Mouse (Mus musculus): ENCODE results near the gene Ccdc88a. TPM values are rescaled to one million over a fixed set of nuclear protein-coding genes. Genes with fewer than 3 reads are reported as not detected.

Ccdc88a gene
- 11.9 TPM for polyA plus RNA-seq (2014; fragmentation: Illumina TruSeq; extraction: RNeasy Lipid Tissue Mini Kit (QIAGEN cat#74804); ENCODE audit: low read depth, low replicate concordance)

DNA sequence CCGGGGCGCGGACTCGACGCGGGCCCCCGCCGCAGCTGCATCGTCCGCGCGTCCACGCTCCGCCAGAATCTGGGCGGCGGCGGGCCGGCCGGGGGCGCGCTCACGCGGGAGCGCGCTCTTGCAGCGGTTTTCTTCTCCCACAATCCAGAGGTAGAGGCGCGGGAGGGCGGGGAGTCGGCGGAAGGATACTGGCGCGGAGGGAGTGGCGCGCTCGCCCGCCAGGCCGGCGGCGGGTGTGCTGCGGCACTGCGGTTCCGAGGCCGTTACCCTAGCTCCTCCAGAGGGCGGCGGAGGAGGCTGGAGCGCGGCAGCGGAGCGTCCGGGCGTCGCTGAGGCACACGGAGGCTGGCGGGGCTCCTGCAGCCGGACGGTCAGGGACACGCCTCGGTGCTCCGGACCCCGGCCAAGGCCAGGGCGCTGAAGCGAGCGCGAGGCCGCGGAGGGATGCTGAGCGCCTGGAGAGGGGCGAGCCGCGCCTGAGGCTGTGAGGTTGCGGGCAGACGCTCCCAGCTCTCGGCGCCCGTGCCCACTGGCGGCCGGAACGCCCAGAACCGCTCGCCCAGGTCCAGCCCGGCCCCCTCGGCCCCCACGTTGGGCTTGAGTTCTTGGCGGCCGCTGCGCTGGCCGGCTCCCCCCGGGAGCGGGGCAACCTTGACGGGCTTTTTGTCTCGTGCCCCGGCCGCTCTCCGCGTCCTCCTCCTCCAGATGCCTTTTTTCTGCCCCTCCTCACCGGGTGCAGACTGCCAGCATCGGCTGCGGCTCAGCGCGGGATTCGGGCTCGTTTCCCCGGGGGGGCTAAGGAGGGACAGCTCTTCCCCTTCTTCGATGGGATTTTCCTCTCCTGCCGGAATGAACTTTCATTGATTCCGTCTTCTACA, at the start of gene Ccdc88a:
TSS of gene Ccdc88a (plus strand) at position 263 of the 878 bp plus-strand sequence.

DNA sequence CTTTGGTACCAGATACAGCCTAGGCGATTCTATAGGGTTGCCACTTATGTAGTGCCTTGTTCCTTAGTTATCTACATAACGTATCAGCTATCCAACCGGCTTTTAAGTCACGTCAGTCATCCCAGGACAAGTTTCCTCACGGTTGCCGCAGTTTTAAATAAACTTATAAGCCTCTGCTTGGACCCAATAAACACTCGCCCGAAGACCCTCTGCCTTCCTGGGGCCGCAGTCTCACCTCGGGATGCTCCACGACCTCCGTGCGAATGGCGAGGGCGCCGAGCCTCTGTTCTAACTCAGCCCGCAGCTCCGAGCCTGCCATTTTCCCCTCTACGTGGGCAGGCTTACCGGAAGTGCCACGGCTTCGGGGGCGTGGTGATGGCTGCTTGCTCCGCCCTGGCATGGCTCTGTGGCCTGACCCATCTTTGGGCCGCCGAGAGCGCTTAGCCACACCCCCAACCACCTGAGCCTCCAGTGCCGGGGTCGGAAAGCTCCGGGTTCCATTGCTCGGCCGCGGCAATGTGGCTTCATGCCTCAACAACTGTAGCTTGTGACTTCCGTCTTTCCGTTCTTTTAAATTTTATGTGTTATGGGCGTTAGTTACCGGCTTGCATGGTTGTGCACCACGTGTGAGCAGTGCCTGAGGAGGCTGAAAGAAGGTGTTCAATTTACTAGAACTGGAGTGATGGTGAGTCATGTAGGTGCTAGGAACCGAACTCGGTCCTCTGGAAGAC, 141.4 kb downstream of the Ccdc88a start, which contains the start of gene Prorsd1:
TSS of gene Prorsd1 (minus strand) at position 352 of the 731 bp plus-strand sequence.

DNA sequence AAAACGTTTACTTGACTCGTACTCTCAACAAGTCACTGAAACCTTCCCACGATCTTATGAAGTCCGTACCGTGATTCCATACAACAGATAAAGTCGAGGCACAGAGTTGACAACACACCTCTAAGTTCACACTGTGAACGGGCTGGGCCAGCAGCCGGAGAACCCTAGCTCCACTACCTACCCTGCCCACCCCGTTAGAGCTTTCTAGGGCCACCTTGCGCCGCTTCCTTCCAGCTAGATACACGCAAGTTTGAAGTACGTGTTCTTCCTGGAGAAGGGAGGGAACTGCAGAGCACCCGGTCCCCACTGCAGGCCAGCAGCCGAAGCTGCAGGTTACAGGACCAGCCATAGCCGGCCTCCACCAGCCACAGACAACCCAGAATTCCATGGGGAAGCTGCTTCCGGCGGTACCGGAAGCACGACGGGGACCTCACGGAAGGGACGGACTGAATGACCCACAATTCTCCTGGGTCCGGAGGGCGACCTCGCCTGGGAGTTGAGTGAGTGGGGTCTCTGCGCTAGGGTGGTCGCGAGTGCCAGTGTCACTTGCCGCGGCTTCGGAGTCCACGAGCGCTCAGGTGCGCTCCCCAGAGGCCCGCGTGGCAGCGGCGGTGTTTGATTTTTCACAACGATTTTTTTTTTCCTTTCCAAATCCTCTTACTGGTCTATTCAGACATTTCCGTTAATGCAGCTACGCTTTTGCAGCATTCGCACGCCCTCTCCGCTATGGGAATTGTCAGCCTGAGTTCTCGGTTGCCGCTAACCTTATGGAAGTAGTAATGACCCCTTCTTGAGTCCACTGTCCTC, 152.7 kb downstream of the Ccdc88a start, which contains the start of gene Mtif2:
TSS of gene Mtif2 (plus strand) at position 421 of the 807 bp plus-strand sequence.

DNA sequence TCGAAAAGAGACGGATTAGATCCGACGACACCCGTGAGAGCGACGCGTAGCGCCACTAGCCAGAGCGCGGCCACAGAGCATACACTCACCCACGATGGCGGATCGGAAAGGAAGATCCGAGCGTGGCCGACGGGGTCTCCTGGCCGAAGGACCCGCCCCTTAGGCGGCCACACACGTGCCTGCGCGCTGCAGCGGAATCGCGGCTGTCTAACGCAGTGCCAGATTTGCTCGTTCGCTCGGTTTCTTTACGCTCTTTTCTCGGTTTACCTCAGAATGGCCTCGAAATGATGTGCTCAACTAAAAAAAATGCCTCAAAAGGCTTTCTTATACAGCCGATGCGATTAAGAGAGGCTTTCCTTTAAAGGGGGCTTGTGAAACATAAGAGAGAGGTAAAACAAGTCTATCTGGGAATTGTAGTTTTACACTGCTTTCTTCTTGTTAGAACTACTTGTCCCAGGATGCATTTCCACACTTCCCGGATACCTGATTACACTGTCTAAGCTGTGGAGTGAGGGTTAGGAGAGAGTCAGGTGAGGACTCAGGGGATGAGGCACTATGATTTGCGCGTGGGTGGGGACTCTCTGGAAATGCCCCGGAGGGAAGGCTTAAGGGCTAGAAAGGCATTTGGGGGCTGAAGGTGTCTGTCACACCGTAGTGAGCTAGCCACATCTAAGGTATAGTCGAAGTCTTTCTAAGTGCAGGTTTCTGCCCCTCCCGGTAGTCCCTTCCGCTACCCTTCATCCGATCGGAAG, 174.5 kb downstream of the Ccdc88a start, which contains the start of the genes Clhc1 and Rps27a:
TSS of gene Clhc1 (plus strand) at position 199 of the 752 bp plus-strand sequence.
TSS of gene Rps27a (minus strand) at position 358 of the 752 bp plus-strand sequence.

Other genes with a start within 250 kb of the Ccdc88a start
- gene Pnpt1, start 242.9 kb upstream of the Ccdc88a start, polyA plus RNA-seq (2014; fragmentation: Illumina TruSeq; extraction: RNeasy Lipid Tissue Mini Kit (QIAGEN cat#74804); ENCODE audit: low read depth, low replicate concordance) = 114 TPM
- 222 TPM for gene Ppp4r3b, start 200.8 kb upstream of the Ccdc88a start, polyA plus RNA-seq (2014; fragmentation: Illumina TruSeq; extraction: RNeasy Lipid Tissue Mini Kit (QIAGEN cat#74804); ENCODE audit: low read depth, low replicate concordance)
- gene Cfap36, start 126.2 kb upstream of the Ccdc88a start, polyA plus RNA-seq (2014; fragmentation: Illumina TruSeq; extraction: RNeasy Lipid Tissue Mini Kit (QIAGEN cat#74804); ENCODE audit: low read depth, low replicate concordance) = 53.9 TPM
- 60.7 TPM for gene Prorsd1, start 141.4 kb downstream of the Ccdc88a start, polyA plus RNA-seq (2014; fragmentation: Illumina TruSeq; extraction: RNeasy Lipid Tissue Mini Kit (QIAGEN cat#74804); ENCODE audit: low read depth, low replicate concordance)
- gene Mtif2, start 152.8 kb downstream of the Ccdc88a start, polyA plus RNA-seq (2014; fragmentation: Illumina TruSeq; extraction: RNeasy Lipid Tissue Mini Kit (QIAGEN cat#74804); ENCODE audit: low read depth, low replicate concordance) = 93.8 TPM
- 1.5 TPM for gene Clhc1, start 174.3 kb downstream of the Ccdc88a start, polyA plus RNA-seq (2014; fragmentation: Illumina TruSeq; extraction: RNeasy Lipid Tissue Mini Kit (QIAGEN cat#74804); ENCODE audit: low read depth, low replicate concordance)
- gene Rps27a, start 174.5 kb downstream of the Ccdc88a start, polyA plus RNA-seq (2014; fragmentation: Illumina TruSeq; extraction: RNeasy Lipid Tissue Mini Kit (QIAGEN cat#74804); ENCODE audit: low read depth, low replicate concordance) = 1,784 TPM

Data from sigmoid colon, adult 10 weeks (tissue).